Comparison of ENCODE assay signal across 20 mouse cellular contexts in genomic region chr16:49819494-49819893, GRCm38 (mm10). TPM values are rescaled to one million over a fixed set of nuclear protein-coding genes. Genes with fewer than 3 reads are reported as not detected.
DNase-seq lines count a peak whose midpoint lies in the region; ATAC-seq and TF ChIP-seq lines count a peak whose summit lies in the region.
"Had no signal": no experiment of that assay in that cellular context is flagged by ENCODE, and none has a peak within 500 bp of the region (broad histone marks: within the 10 kb centered on the region; RNA-seq: fewer than 3 reads in every experiment).

No protein-coding gene starts in this region.

- dilution Hi-C loops in CH12.LX (cut with MboI; ENCODE audit: extremely low pct_ligation_motif_present, extremely low pct_unique_long_range_greater_than_20kb, low sequenced_read_pairs) = no loop called here

- no peak for TF ChIP-seq EP300 in CH12.LX (IDR thresholded peaks at IDR 0.05; ENCODE audit: low read length)
- TF ChIP-seq EP300 in liver, postnatal 0 days (IDR thresholded peaks at IDR 0.05; ENCODE audit: low read depth) = no peak; the same call in 1 of the 2 replicates

- peak overlapping the region; percentile 58 for H3K27ac ChIP-seq in liver, embryonic 12.5 days
- no peak overlapping the region for H3K27ac ChIP-seq in CH12.LX (ENCODE audit: insufficient read depth, low read depth)
- peak overlapping the region; percentile 82 for H3K27ac ChIP-seq in liver, postnatal 0 days (ENCODE audit: low read depth)
- no peak overlapping the region for H3K27ac ChIP-seq in embryonic facial prominence, embryonic 10.5 days (replicated peaks)
- H3K27ac ChIP-seq: heart, embryonic 15.5 days; hindbrain, embryonic 15.5 days; limb, embryonic 13.5 days; midbrain, embryonic 12.5 days had no signal

- no peaks in the 10 kb centered on the region for H3K79me2 ChIP-seq in CH12.LX (replicated peaks; ENCODE audit: control insufficient read depth, extremely low read depth, insufficient read depth, poor library complexity, severe bottlenecking)

- 72% methylated on average over 3 of the region's 3 CpGs for WGBS in liver, embryonic 12.5 days (ENCODE audit: insufficient replicate concordance)
- 72% methylated on average over 3 of the region's 3 CpGs for WGBS in liver, postnatal 0 days (ENCODE audit: insufficient replicate concordance)
- 69% methylated on average over 3 of the region's 3 CpGs for WGBS in embryonic facial prominence, embryonic 10.5 days

- intact Hi-C loops in left cerebral cortex, postnatal 14 days (cut with DNase I) = no loop called here

- H3K36me3 ChIP-seq in liver, embryonic 12.5 days = no peaks in the 10 kb centered on the region
- H3K36me3 ChIP-seq in CH12.LX (replicated peaks in 1 of 2; ENCODE audit: control insufficient read depth in 1 of 2, insufficient read depth in 1 of 2, low read length in 1 of 2) = no peaks in the 10 kb centered on the region
- no peaks in the 10 kb centered on the region for H3K36me3 ChIP-seq in liver, postnatal 0 days (replicated peaks; ENCODE audit: insufficient read depth, low read length)
- no peaks in the 10 kb centered on the region for H3K36me3 ChIP-seq in embryonic facial prominence, embryonic 10.5 days (replicated peaks)
- H3K36me3 ChIP-seq: heart, embryonic 15.5 days; hindbrain, embryonic 15.5 days; limb, embryonic 13.5 days; midbrain, embryonic 12.5 days had no signal

- ATAC-seq in liver, embryonic 12.5 days = no peak
- ATAC-seq in erythroid progenitor cell, adult 5-6 weeks (replicated peaks; ENCODE audit: low FRiP score, poor library complexity, severe bottlenecking) = 0 out of 2 replicates have a peak, but pooled peaks have one; percentile 40
- ATAC-seq in liver, postnatal 0 days = no peak
- ATAC-seq: forebrain, postnatal 0 days; intestine, embryonic 16.5 days had no signal

- no peak overlapping the region for H3K9ac ChIP-seq in liver, embryonic 12.5 days
- no peak overlapping the region for H3K9ac ChIP-seq in CH12.LX (ENCODE audit: insufficient read depth, low read depth)
- no peak overlapping the region for H3K9ac ChIP-seq in liver, postnatal 0 days (replicated peaks)
- H3K9ac ChIP-seq: forebrain, postnatal 0 days; heart, embryonic 15.5 days; hindbrain, embryonic 15.5 days; limb, embryonic 13.5 days; lung, embryonic 14.5 days; midbrain, embryonic 12.5 days had no signal

- no peak for TF ChIP-seq POLR2A in CH12.LX (IDR thresholded peaks at IDR 0.05; ENCODE audit: low read depth, low read length)

- no peak for TF ChIP-seq RAD21 in CH12.LX (IDR thresholded peaks at IDR 0.05; ENCODE audit: low read depth, low read length)

- TF ChIP-seq CTCF in CH12.LX (conservative IDR thresholded peaks at IDR 0.05 in 1 of 2, IDR thresholded peaks at IDR 0.05 in 1 of 2; ENCODE audit: low read depth in 2 of 2, low read length in 2 of 2) = no peak
- no peak for TF ChIP-seq CTCF in liver, postnatal 0 days (IDR thresholded peaks at IDR 0.05; ENCODE audit: low read depth)

- no peaks in the 10 kb centered on the region for H3K27me3 ChIP-seq in liver, embryonic 12.5 days (replicated peaks)
- no peaks in the 10 kb centered on the region for H3K27me3 ChIP-seq in CH12.LX (replicated peaks)
- no peaks in the 10 kb centered on the region for H3K27me3 ChIP-seq in liver, postnatal 0 days (ENCODE audit: insufficient read depth, low read length)
- H3K27me3 ChIP-seq in embryonic facial prominence, embryonic 10.5 days (replicated peaks; ENCODE audit: low read depth, poor library complexity, severe bottlenecking) = no peaks in the 10 kb centered on the region
- H3K27me3 ChIP-seq: heart, embryonic 15.5 days; hindbrain, embryonic 15.5 days; limb, embryonic 13.5 days; midbrain, embryonic 12.5 days had no signal

- no peak overlapping the region for H3K4me3 ChIP-seq in liver, embryonic 12.5 days
- no peak overlapping the region for H3K4me3 ChIP-seq in CH12.LX (replicated peaks in 1 of 3; ENCODE audit: low read depth in 2 of 3, low read length in 2 of 3, poor library complexity in 1 of 3)
- H3K4me3 ChIP-seq in liver, postnatal 0 days (ENCODE audit: low read depth, low read length) = no peak overlapping the region
- no peak overlapping the region for H3K4me3 ChIP-seq in embryonic facial prominence, embryonic 10.5 days
- H3K4me3 ChIP-seq: heart, embryonic 15.5 days; hindbrain, embryonic 15.5 days; limb, embryonic 13.5 days; midbrain, embryonic 12.5 days had no signal

- H3K9me3 ChIP-seq in liver, embryonic 12.5 days (replicated peaks) = no peaks in the 10 kb centered on the region
- peaks cover 6% of the 10 kb centered on the region for H3K9me3 ChIP-seq in CH12.LX (replicated peaks; ENCODE audit: low read length)
- H3K9me3 ChIP-seq in liver, postnatal 0 days (ENCODE audit: low read length) = no peaks in the 10 kb centered on the region
- H3K9me3 ChIP-seq in embryonic facial prominence, embryonic 10.5 days = no peaks in the 10 kb centered on the region
- H3K9me3 ChIP-seq: heart, embryonic 15.5 days; hindbrain, embryonic 15.5 days; limb, embryonic 13.5 days; midbrain, embryonic 12.5 days had no signal

- no peak for DNase-seq in liver
- DNase-seq in CH12.LX (ENCODE audit: extremely low read depth) = no peak
- no peak for DNase-seq in liver, postnatal 0 days
- DNase-seq in embryonic facial prominence, embryonic 10.5 days (ENCODE audit: low spot score) = no peak
- no peak for DNase-seq in left cerebral cortex, postnatal 14 days (ENCODE audit: low spot score in 2 of 2)
- DNase-seq: adrenal gland, postnatal 36 days; cerebellum, adult 11 months; cerebellum, adult 9-11 months; forebrain, postnatal 0 days; gastrocnemius, postnatal 25 days; kidney, postnatal 25 days; lung, embryonic 14.5 days; spleen, adult 18-20 months had no signal

- 0 out of 2 replicates have a peak overlapping the region, but pooled peaks have one; percentile 61 for H3K4me2 ChIP-seq in liver, embryonic 12.5 days
- H3K4me2 ChIP-seq in CH12.LX (ENCODE audit: insufficient read depth, low read depth, poor library complexity, severe bottlenecking) = no peak overlapping the region
- 0 out of 2 replicates have a peak overlapping the region, but pooled peaks have one; percentile 9 for H3K4me2 ChIP-seq in liver, postnatal 0 days (ENCODE audit: low read depth, low read length)
- H3K4me2 ChIP-seq: heart, embryonic 15.5 days; hindbrain, embryonic 15.5 days; limb, embryonic 13.5 days; lung, embryonic 14.5 days; midbrain, embryonic 12.5 days had no signal

- H3K4me1 ChIP-seq in liver, embryonic 12.5 days = peaks cover 30% of the 10 kb centered on the region
- peaks cover 12 to 51% of the 10 kb centered on the region in 2 experiments for H3K4me1 ChIP-seq in CH12.LX (ENCODE audit: control insufficient read depth in 1 of 2, insufficient read depth in 2 of 2)
- peaks cover 19% of the 10 kb centered on the region for H3K4me1 ChIP-seq in liver, postnatal 0 days (ENCODE audit: insufficient read depth)
- H3K4me1 ChIP-seq in embryonic facial prominence, embryonic 10.5 days = peaks cover 14% of the 10 kb centered on the region; the same call in 1 of the 2 replicates
- H3K4me1 ChIP-seq: heart, embryonic 15.5 days; hindbrain, embryonic 15.5 days; midbrain, embryonic 12.5 days had no signal

- in situ Hi-C loops in CH12.LX (cut with MboI; ENCODE audit: low pct_ligation_motif_present, low pct_unique_long_range_greater_than_20kb, low sequenced_read_pairs) = no loop called here

TF ChIP-seq in CH12.LX, 34 proteins besides CTCF, POLR2A, EP300 and RAD21:
- no peak for TF ChIP-seq ZC3H11A (IDR thresholded peaks at IDR 0.05; ENCODE audit: low read depth, low read length)
- peak; percentile 99 for TF ChIP-seq MAFK (IDR thresholded peaks at IDR 0.05; ENCODE audit: insufficient replicate concordance, low read length)

RNA-seq across cellular contexts. Expression of gene Cd47, which starts 19.2 kb away (rescaled TPM):
- polyA plus RNA-seq in liver, embryonic 12.5 days (2016; fragmentation: Nextera tagmentation; extraction: Ambion mirVana) = 308 and 327 TPM in 2 replicates
- 111 and 142 TPM in 2 replicates for total RNA-seq in CH12.LX (2012; rRNA removed)
- 277 and 278 TPM in 2 replicates for total RNA-seq in CH12.LX (2014; rRNA removed)
- polyA plus RNA-seq in CH12.LX (2012; ENCODE audit: insufficient read length, low read depth) = 102 and 109 TPM in 2 replicates
- total RNA-seq in erythroid progenitor cell, adult 5-6 weeks (2015; ENCODE audit: low replicate concordance) = 742 and 874 TPM in 2 replicates
- total RNA-seq in erythroid progenitor cell, adult 5-6 weeks (2017; ENCODE audit: low replicate concordance) = 624 and 761 TPM in 2 replicates
- 285 and 286 TPM in 2 replicates for polyA plus RNA-seq in liver, postnatal 0 days (2015; fragmentation: Nextera tagmentation; extraction: Ambion mirVana)
- polyA plus RNA-seq in embryonic facial prominence, embryonic 10.5 days (2016; fragmentation: Nextera tagmentation; extraction: Ambion mirVana) = 27.6 and 32.2 TPM in 2 replicates
- 100 to 1,000 TPM; 281 to 288 TPM for total RNA-seq in left cerebral cortex, postnatal 14 days (2021)

Comparison
In these comparisons a context has a peak if more than half of its experiments do, and no peak if none do; other contexts are left out.
1. H3K27ac ChIP-seq: peak in liver, embryonic 12.5 days (single experiment) and liver, postnatal 0 days (single experiment); none in CH12.LX (single experiment) and embryonic facial prominence, embryonic 10.5 days (single experiment).